Mouse (Mus musculus) E14TG2a.4 (cell line): ENCODE measurements around the gene Mgat2.

Experiments
- CTCF ChIP-seq: conservative IDR thresholded peaks from 2 replicates; pipeline ENCODE4 v1.5.1; 2014; ENCODE audit warnings: low read length
- NANOG ChIP-seq: IDR thresholded peaks from 2 replicates; pipeline ENCODE4 v1.6.1; 2014; ENCODE audit warnings: borderline replicate concordance, low read length, mixed read lengths
- POU5F1 ChIP-seq: IDR thresholded peaks from 2 replicates; pipeline ENCODE4 v1.6.1; 2014; ENCODE audit warnings: low read length, borderline replicate concordance

GRCm38 (mm10) chr12:69220613-69221277 lies 36.8 kb downstream of the Mgat2 start:
- no peak for TF ChIP-seq CTCF
- no peak for TF ChIP-seq NANOG
- TF ChIP-seq POU5F1 = no peak
